Mouse (Mus musculus): ENCODE results near the gene Pld3. TPM values are rescaled to one million over a fixed set of nuclear protein-coding genes. Genes with fewer than 3 reads are reported as not detected.
A peak's percentile ranks its signal among the peaks of the same experiment; 100 is the strongest.

Gene Pld3
- polyA plus RNA-seq, 1 experiment: 142 TPM

DNA sequence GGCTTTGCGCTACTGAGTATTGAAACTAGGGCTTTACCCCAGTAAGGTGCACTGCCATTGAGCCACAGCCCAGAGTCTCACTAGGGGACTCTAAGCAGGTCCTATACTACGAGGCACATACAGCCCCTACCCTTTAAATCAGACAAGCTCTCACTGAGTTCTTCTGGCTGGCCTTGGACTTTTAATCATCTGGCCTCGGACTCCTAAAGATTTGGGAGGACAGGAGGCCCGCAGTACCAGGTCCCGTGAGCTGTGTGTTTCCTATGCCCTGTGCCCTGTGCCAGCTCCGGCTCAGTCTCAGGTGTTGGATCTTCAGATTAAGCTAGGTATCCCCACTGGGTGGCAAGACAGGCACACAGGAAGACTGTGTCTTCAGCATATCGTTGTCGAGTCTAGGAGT is 15.0 kb downstream of the Pld3 start:
- WGBS: 73% methylated on average over 8 of the region's 8 CpGs
- no peak for DNase-seq
- Histone ChIP-seq H3K4me1 (ENCODE audit: control insufficient read depth, insufficient read depth, low read length) (no peaks in the 10 kb centered on the region), H3K4me3 (ENCODE audit: insufficient read depth, low read depth, low read length) (no peak overlapping the region), H3K27ac (ENCODE audit: insufficient read depth, low read depth, low read length) (no peak overlapping the region), H3K36me3 (ENCODE audit: control insufficient read depth, insufficient read depth, low read length) (no peaks in the 10 kb centered on the region), H3K27me3 (replicated peaks; ENCODE audit: control insufficient read depth, insufficient read depth, low read length) (no peaks in the 10 kb centered on the region)
- TF ChIP-seq POLR2A (IDR thresholded peaks at IDR 0.05; ENCODE audit: low read depth, low read length) (no peak), CTCF (conservative IDR thresholded peaks at IDR 0.05; ENCODE audit: insufficient read depth, insufficient read length, low read depth, low read length) (no peak)

DNA sequence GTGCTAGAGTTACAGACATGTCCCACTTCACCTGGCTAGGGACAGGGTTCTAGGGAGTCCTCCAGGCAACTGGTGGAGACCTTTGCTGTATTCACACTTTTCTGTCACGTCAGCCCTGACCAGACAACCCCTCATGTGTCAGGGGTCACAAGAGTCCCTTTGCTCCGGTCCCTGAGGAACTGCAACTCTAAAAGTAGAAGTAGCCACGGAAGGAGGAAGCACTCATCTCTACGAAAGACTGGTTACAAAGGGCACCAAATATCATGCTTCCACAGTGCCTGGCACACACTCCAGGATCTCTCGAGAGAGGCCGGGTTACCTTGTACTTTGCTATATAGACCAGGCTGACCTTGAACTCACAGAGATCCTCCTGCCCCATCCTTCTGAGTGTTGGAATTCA is 16.4 kb downstream of the Pld3 start:
- Histone ChIP-seq H3K36me3 (ENCODE audit: control insufficient read depth, insufficient read depth, low read length) (no peaks in the 10 kb centered on the region), H3K27me3 (replicated peaks; ENCODE audit: control insufficient read depth, insufficient read depth, low read length) (no peaks in the 10 kb centered on the region), H3K4me1 (ENCODE audit: control insufficient read depth, insufficient read depth, low read length) (no peaks in the 10 kb centered on the region), H3K27ac (ENCODE audit: insufficient read depth, low read depth, low read length) (no peak overlapping the region), H3K4me3 (ENCODE audit: insufficient read depth, low read depth, low read length) (no peak overlapping the region)
- TF ChIP-seq POLR2A (IDR thresholded peaks at IDR 0.05; ENCODE audit: low read depth, low read length): no peak
- TF ChIP-seq CTCF (conservative IDR thresholded peaks at IDR 0.05; ENCODE audit: insufficient read depth, insufficient read length, low read depth, low read length): no peak
- no peak for DNase-seq
- WGBS: 89% methylated on average over 6 of the region's 6 CpGs

DNA sequence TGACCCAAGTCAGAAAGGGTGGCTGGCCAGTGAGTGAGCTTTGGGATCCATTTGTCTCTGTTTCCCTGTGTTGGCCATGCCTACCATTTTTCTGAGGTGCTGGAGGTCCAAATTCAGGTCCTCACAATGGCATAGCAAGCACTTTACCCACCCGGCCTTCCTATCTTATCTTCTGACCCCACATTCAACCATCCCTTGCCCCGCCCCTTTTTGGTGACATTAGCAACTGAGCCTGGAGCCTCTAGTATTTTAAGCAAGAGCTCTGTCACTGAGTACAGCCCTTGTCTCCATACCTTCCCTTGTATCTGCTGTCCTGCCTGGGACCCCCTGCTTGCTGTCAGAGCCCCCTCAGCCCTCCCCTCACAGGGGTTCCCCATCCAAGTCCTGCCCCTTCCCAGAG is 17.6 kb downstream of the Pld3 start:
- Histone ChIP-seq H3K36me3 (ENCODE audit: control insufficient read depth, insufficient read depth, low read length) (no peaks in the 10 kb centered on the region), H3K27ac (ENCODE audit: insufficient read depth, low read depth, low read length) (no peak overlapping the region), H3K4me1 (ENCODE audit: control insufficient read depth, insufficient read depth, low read length) (no peaks in the 10 kb centered on the region), H3K4me3 (ENCODE audit: insufficient read depth, low read depth, low read length) (no peak overlapping the region), H3K27me3 (replicated peaks; ENCODE audit: control insufficient read depth, insufficient read depth, low read length) (no peaks in the 10 kb centered on the region)
- WGBS: 90% methylated on average over 2 of the region's 2 CpGs
- TF ChIP-seq POLR2A (IDR thresholded peaks at IDR 0.05; ENCODE audit: low read depth, low read length) (no peak), CTCF (conservative IDR thresholded peaks at IDR 0.05; ENCODE audit: insufficient read depth, insufficient read length, low read depth, low read length) (no peak)
- no peak for DNase-seq

DNA sequence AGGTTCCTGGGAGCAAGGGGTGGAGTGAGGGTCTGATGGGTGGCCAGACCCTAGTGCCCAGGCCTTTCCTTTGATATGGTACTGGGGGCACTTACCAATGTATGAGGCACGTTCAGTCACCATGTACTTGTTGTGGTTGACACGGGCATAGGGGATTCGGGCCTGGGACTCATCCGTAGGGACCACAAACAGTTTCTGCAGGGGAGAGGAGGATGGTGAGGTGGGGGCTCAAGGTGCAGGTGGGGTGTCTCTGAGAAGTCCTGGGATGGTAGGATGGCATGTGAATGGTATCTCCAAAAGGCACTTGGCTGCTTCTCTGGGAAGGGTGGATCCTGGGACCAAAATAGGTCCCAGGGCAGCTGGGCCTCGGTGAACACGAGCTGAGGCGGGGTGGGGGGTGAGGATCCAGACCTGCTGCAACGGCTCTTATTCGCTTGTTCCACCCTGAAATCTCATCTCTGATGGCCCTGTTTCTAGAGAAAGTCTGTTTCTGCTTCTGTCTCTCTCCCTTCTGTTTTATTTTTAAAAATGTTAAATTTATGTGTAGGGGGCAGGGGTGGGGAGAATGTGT is 20.5 kb downstream of the Pld3 start:
- H3K4me1 ChIP-seq (ENCODE audit: control insufficient read depth, insufficient read depth, low read length): no peaks in the 10 kb centered on the region
- no peaks in the 10 kb centered on the region for H3K27me3 ChIP-seq (replicated peaks; ENCODE audit: control insufficient read depth, insufficient read depth, low read length)
- no peak for DNase-seq
- H3K4me3 ChIP-seq (ENCODE audit: insufficient read depth, low read depth, low read length): no peak overlapping the region
- 86% methylated on average over 9 of the region's 9 CpGs for WGBS
- H3K36me3 ChIP-seq (ENCODE audit: control insufficient read depth, insufficient read depth, low read length): no peaks in the 10 kb centered on the region
- no peak for TF ChIP-seq POLR2A (IDR thresholded peaks at IDR 0.05; ENCODE audit: low read depth, low read length)
- no peak for TF ChIP-seq CTCF (conservative IDR thresholded peaks at IDR 0.05; ENCODE audit: insufficient read depth, insufficient read length, low read depth, low read length)
- H3K27ac ChIP-seq (ENCODE audit: insufficient read depth, low read depth, low read length): no peak overlapping the region

DNA sequence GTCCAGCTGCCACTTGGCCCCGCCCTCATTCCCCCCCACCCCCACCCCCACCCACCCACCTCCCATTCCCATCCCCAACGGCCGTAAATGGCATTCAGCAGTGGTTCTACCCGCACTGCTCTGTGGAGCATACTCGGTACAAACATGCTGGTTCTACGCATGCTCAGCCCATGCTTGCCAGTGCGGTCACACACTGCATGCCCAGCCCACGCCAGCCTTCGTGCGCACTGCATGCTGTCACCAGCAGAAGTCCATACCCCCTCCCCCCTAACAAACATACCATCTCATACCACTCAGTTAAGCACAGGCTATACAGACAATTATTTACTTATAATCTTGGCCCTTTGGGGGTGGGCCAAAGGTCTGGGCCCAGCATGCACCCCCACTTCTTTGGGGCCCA is 21.3 kb downstream of the Pld3 start:
- no peaks in the 10 kb centered on the region for H3K4me1 ChIP-seq (ENCODE audit: control insufficient read depth, insufficient read depth, low read length)
- H3K27ac ChIP-seq (ENCODE audit: insufficient read depth, low read depth, low read length): no peak overlapping the region
- no peaks in the 10 kb centered on the region for H3K36me3 ChIP-seq (ENCODE audit: control insufficient read depth, insufficient read depth, low read length)
- WGBS: 85% methylated on average over 10 of the region's 10 CpGs
- TF ChIP-seq CTCF (conservative IDR thresholded peaks at IDR 0.05; ENCODE audit: insufficient read depth, insufficient read length, low read depth, low read length): no peak
- no peak for TF ChIP-seq POLR2A (IDR thresholded peaks at IDR 0.05; ENCODE audit: low read depth, low read length)
- H3K4me3 ChIP-seq (ENCODE audit: insufficient read depth, low read depth, low read length): no peak overlapping the region
- H3K27me3 ChIP-seq (replicated peaks; ENCODE audit: control insufficient read depth, insufficient read depth, low read length): no peaks in the 10 kb centered on the region
- DNase-seq: no peak

DNA sequence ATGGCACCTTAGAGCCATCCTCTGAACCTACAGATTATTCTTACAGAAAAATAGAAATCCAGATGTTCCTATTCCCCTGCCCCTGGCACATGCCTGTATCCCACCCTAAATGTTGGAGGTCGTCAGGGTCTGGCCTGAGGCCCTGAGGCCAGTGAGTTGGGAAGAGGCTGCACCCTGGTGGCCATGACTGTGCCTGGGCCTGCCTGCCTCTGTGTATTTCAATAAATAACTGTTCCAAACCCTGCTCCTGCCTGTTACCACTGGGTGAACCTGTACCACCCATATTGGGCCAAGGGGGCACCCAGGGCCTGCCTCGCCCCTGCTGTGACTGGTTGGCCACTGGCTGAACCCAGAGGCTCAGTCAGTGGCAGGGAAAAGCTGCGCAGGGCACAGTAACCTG is 22.1 kb downstream of the Pld3 start:
- Histone ChIP-seq H3K36me3 (ENCODE audit: control insufficient read depth, insufficient read depth, low read length) (no peaks in the 10 kb centered on the region), H3K27me3 (replicated peaks; ENCODE audit: control insufficient read depth, insufficient read depth, low read length) (no peaks in the 10 kb centered on the region), H3K4me1 (ENCODE audit: control insufficient read depth, insufficient read depth, low read length) (no peaks in the 10 kb centered on the region), H3K4me3 (ENCODE audit: insufficient read depth, low read depth, low read length) (no peak overlapping the region), H3K27ac (ENCODE audit: insufficient read depth, low read depth, low read length) (no peak overlapping the region)
- TF ChIP-seq POLR2A (IDR thresholded peaks at IDR 0.05; ENCODE audit: low read depth, low read length) (no peak), CTCF (conservative IDR thresholded peaks at IDR 0.05; ENCODE audit: insufficient read depth, insufficient read length, low read depth, low read length) (peak; percentile 32; the same call in 1 of the 2 replicates)
- WGBS: 89% methylated on average over 3 of the region's 3 CpGs
- DNase-seq: no peak

DNA sequence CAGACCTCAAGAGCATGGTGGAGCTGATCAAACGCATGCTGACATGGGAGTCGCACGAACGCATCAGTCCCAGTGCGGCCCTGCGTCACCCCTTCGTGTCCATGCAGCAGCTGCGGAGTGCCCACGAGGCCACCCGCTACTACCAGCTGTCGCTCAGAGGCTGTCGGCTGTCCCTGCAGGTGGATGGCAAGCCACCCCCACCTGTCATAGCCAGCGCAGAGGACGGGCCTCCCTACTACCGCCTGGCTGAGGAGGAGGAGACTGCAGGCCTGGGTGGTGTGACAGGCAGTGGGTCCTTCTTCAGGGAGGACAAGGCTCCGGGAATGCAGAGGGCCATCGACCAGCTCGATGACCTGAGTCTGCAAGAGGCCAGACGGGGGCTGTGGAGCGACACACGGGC is 23.9 kb downstream of the Pld3 start:
- H3K27ac ChIP-seq (ENCODE audit: insufficient read depth, low read depth, low read length): no peak overlapping the region
- H3K36me3 ChIP-seq (ENCODE audit: control insufficient read depth, insufficient read depth, low read length): no peaks in the 10 kb centered on the region
- TF ChIP-seq POLR2A (IDR thresholded peaks at IDR 0.05; ENCODE audit: low read depth, low read length) (no peak), CTCF (conservative IDR thresholded peaks at IDR 0.05; ENCODE audit: insufficient read depth, insufficient read length, low read depth, low read length) (no peak)
- 79% methylated on average over 21 of the region's 21 CpGs for WGBS
- no peaks in the 10 kb centered on the region for H3K27me3 ChIP-seq (replicated peaks; ENCODE audit: control insufficient read depth, insufficient read depth, low read length)
- no peaks in the 10 kb centered on the region for H3K4me1 ChIP-seq (ENCODE audit: control insufficient read depth, insufficient read depth, low read length)
- DNase-seq: no peak
- H3K4me3 ChIP-seq (ENCODE audit: insufficient read depth, low read depth, low read length): no peak overlapping the region

Measured in kidney, adult 2 months (tissue).